Mouse (Mus musculus) heart, adult 2 months (tissue): ENCODE results near the gene Chtop.

Experiments used
- CTCF ChIP-seq: fragments of 200-600 bp; IDR thresholded peaks from 2 replicates; pipeline ENCODE4 v1.8.1; 2022; ENCODE audit warnings: antibody characterized with exemption, mild to moderate bottlenecking, moderate library complexity
- EP300 ChIP-seq: fragments of 200-500 bp; IDR thresholded peaks from 2 replicates; pipeline ENCODE4 v1.6.1; 2011; ENCODE audit warnings: low read depth, low read length, control low read depth; ENCODE audit not compliant: insufficient read depth
- POLR2A ChIP-seq: fragments of 200-500 bp; IDR thresholded peaks from 2 replicates; pipeline ENCODE4 v1.6.1; 2011; ENCODE audit warnings: mild to moderate bottlenecking, low read depth, low read length, control low read depth; ENCODE audit not compliant: insufficient read depth

DNA sequence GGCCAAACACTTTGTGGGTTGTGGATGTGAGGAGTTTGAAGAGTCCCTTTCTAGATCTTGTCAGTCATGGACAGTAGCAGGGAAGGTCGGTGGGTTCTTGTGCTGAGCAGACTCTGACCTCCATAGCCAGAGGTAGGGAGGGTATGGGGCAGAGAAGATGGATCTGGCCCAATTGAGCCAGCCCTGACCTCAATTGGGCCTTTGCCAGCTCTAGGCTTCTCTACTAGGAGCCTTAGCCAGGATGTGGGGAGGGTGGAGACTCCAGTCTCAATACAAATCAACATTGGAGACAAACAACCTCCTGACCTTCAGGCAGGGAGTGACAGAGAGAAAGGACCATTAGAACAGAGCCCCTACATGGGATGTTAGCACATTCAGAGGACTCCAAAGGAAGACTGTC lies 5.9 kb upstream of the Chtop start:
- TF ChIP-seq CTCF (no peak), POLR2A (no peak), EP300 (no peak)
